Mouse (Mus musculus): Measurements from ENCODE around the gene Best2.

DNA sequence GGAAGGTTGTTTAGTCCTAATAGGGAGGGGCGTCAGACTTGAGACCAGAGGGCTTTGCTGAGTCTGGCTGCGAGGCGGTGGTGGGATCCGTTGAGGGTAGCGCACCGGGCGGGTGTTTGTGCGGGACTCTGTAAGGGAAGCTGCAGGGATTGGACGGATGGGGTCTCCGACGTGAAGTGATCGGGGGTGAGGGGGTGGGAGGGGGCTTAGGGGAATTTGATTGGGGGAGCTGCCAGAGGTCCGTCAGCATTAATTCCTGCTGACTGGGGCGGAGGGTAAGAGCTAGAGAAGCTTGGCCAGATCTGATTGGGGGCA lies 23.0 kb upstream of the Best2 start:
- TF ChIP-seq CTCF (IDR thresholded peaks at IDR 0.05; ENCODE audit: insufficient read depth, low read depth, low read length) = no peak
- TF ChIP-seq POLR2A (IDR thresholded peaks at IDR 0.05; ENCODE audit: insufficient read depth, low read depth, low read length) = no peak

All from olfactory bulb, adult 2 months (tissue).